Mouse (Mus musculus): ENCODE data around the gene C1ql3.

GRCm38 (mm10) chr2:13048649-13049048 lies 37.0 kb upstream of the C1ql3 start:
- no peak for TF ChIP-seq CTCF (IDR thresholded peaks at IDR 0.05; ENCODE audit: insufficient read depth, low read depth, low read length)
- no peak for TF ChIP-seq POLR2A (IDR thresholded peaks at IDR 0.05; ENCODE audit: insufficient read depth, low read depth, low read length)
